Mouse (Mus musculus) heart, postnatal 0 days (tissue): ENCODE results near the gene Aknad1.

Experiments
- CTCF ChIP-seq: IDR thresholded peaks from 2 replicates; pipeline ENCODE4 v1.5.1; 2016; ENCODE audit warnings: antibody characterized with exemption, control low read depth, low read depth
- EP300 ChIP-seq: IDR thresholded peaks from 2 replicates; pipeline ENCODE4 v1.6.1; 2016; ENCODE audit warnings: antibody characterized with exemption, low read depth

DNA sequence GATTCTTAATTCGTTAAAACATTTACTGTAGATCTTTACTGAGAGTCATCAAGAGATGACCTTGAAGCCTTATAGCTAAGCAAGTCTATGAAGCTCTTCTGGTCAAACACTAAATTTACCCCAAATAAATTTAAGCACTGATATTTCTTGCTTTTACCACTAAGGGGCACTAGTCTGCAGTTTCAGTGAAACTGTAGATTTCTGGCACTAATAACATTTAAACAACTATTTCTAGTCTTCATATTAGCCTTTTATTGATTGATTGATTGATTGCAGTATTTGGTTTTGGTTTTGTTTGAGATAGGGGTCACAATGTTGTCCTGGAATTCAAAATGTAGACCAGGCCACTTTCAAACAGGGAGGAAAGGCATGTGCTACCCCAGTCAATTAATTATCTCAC, 38.2 kb upstream of the Aknad1 start:
- TF ChIP-seq EP300, result no peak
- peak; percentile 56 for TF ChIP-seq CTCF
